14 mouse cellular contexts compared by ENCODE assay signal in genomic region chr13:53217396-53217975, GRCm38 (mm10).
DNase-seq lines count a peak whose midpoint lies in the region; ATAC-seq lines count a peak whose summit lies in the region.
"Had no signal": no experiment of that assay in that cellular context is flagged by ENCODE, and none has a peak within 500 bp of the region (broad histone marks: within the 10 kb centered on the region; RNA-seq: fewer than 3 reads in every experiment).

No protein-coding gene starts in this region.

- no peaks in the 10 kb centered on the region for H3K36me3 ChIP-seq in heart, embryonic 11.5 days (ENCODE audit: control insufficient read depth, insufficient read depth, low read length)
- peaks cover 6% of the 10 kb centered on the region for H3K36me3 ChIP-seq in heart, embryonic 12.5 days
- H3K36me3 ChIP-seq: midbrain, embryonic 13.5 days; neural tube, embryonic 15.5 days had no signal

- 58% methylated on average over 6 of the region's 6 CpGs for WGBS in heart, embryonic 11.5 days (ENCODE audit: insufficient replicate concordance)
- 55% methylated on average over 6 of the region's 6 CpGs for WGBS in heart, embryonic 12.5 days

- H3K4me2 ChIP-seq in heart, embryonic 11.5 days = no peak overlapping the region
- H3K4me2 ChIP-seq in heart, embryonic 12.5 days = no peak overlapping the region
- H3K4me2 ChIP-seq: midbrain, embryonic 13.5 days; neural tube, embryonic 15.5 days had no signal

- DNase-seq in adrenal gland, postnatal 14 days = peak; percentile 39
- DNase-seq in heart, postnatal 10 days = peak; percentile 31 to 42
- DNase-seq in kidney, postnatal 4 days = peak; percentile 64 to 73
- DNase-seq in retina, postnatal 1 day = no peak
- DNase-seq: cerebellum, postnatal 36 days had no signal

- no peak overlapping the region for H3K9ac ChIP-seq in heart, embryonic 11.5 days (ENCODE audit: low read depth, low read length)
- no peak overlapping the region for H3K9ac ChIP-seq in heart, embryonic 12.5 days
- H3K9ac ChIP-seq: liver, embryonic 14.5 days; midbrain, embryonic 13.5 days; neural tube, embryonic 15.5 days had no signal

- ATAC-seq in heart, embryonic 11.5 days (replicated peaks; ENCODE audit: insufficient number of reproducible peaks, low FRiP score, low TSS enrichment) = no peak
- ATAC-seq in heart, embryonic 12.5 days (ENCODE audit: insufficient number of reproducible peaks, low FRiP score) = no peak
- no peak for ATAC-seq in monocyte, adult 5-6 weeks (replicated peaks; ENCODE audit: insufficient number of reproducible peaks, low FRiP score, low TSS enrichment, poor library complexity, severe bottlenecking)
- ATAC-seq in megakaryocyte-erythroid progenitor cell, adult 5-6 weeks (replicated peaks; ENCODE audit: low FRiP score, low TSS enrichment, poor library complexity, severe bottlenecking) = no peak
- ATAC-seq: CD4-positive, CD25-positive, alpha-beta regulatory T cell, adult 4 months; midbrain, embryonic 13.5 days; Patski had no signal

- H3K27me3 ChIP-seq in heart, embryonic 11.5 days (ENCODE audit: control insufficient read depth, insufficient read depth, low read length) = no peaks in the 10 kb centered on the region
- H3K27me3 ChIP-seq in heart, embryonic 12.5 days (replicated peaks) = no peaks in the 10 kb centered on the region
- H3K27me3 ChIP-seq: midbrain, embryonic 13.5 days; neural tube, embryonic 15.5 days had no signal

- no peaks in the 10 kb centered on the region for H3K9me3 ChIP-seq in heart, embryonic 11.5 days (replicated peaks; ENCODE audit: control insufficient read depth, low read length)
- H3K9me3 ChIP-seq in heart, embryonic 12.5 days (replicated peaks) = no peaks in the 10 kb centered on the region
- H3K9me3 ChIP-seq: midbrain, embryonic 13.5 days; neural tube, embryonic 15.5 days had no signal

- no peak overlapping the region for H3K4me3 ChIP-seq in heart, embryonic 11.5 days (ENCODE audit: low read depth, low read length)
- no peak overlapping the region for H3K4me3 ChIP-seq in heart, embryonic 12.5 days
- H3K4me3 ChIP-seq: midbrain, embryonic 13.5 days; neural tube, embryonic 15.5 days had no signal

- H3K27ac ChIP-seq in heart, embryonic 11.5 days (ENCODE audit: low read depth, low read length) = 0 out of 2 replicates have a peak overlapping the region, but pooled peaks have one; percentile 7
- H3K27ac ChIP-seq in heart, embryonic 12.5 days (ENCODE audit: poor library complexity, severe bottlenecking) = no peak overlapping the region; the same call in 1 of the 2 replicates
- H3K27ac ChIP-seq: liver, embryonic 14.5 days; midbrain, embryonic 13.5 days; neural tube, embryonic 15.5 days had no signal

- intact Hi-C loops in heart, postnatal 10 days (cut with DNase I) = no loop called here

- H3K4me1 ChIP-seq in heart, embryonic 11.5 days (ENCODE audit: control insufficient read depth, insufficient read depth, low read length) = peaks cover 35% of the 10 kb centered on the region
- H3K4me1 ChIP-seq in heart, embryonic 12.5 days (replicated peaks) = peaks cover 59% of the 10 kb centered on the region
